Mouse (Mus musculus): ENCODE results near the gene Sugct. TPM values are rescaled to one million over a fixed set of nuclear protein-coding genes. Genes with fewer than 3 reads are reported as not detected.

The Sugct gene
- polyA plus RNA-seq, 1 experiment from 2014 or later, result 4.7 TPM

DNA sequence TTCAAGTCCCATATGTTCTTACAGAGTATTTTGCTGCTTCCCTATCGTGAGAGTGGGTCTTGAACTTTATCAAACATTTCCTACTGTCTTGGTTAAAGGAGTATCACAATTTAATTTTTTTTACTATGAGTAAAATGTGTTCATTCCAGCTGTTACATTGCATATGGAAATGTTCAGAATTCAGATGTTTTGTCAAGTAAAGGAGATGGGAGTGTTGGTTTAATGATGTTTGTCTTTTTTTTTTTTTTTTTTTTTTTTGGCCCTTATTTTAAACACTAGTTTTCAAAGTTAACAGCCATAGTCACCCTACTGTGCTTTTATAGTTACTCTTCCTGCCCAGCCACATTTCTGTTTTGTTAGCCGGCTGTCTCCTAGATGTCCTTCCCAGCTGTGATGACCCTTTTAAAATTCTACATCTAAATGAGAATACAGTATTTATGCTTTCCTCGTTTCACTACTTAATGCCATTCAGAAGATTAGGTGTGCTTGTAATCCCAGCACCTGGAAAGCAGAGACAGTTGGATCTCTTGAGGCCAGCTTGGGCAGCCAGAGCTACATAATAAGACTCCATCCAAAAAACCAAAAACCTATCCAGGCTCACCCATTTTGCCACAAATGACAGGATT is 4.8 kb upstream of the Sugct start:
- Histone ChIP-seq H3K4me1 (ENCODE audit: control insufficient read depth, insufficient read depth, low read length) (0 out of 2 replicates have a peak, but pooled peaks cover 3% of the 10 kb centered on the region), H3K4me2 (replicated peaks; ENCODE audit: low read depth, low read length) (no peak overlapping the region), H3K27ac (ENCODE audit: low read length) (no peak overlapping the region), H3K27me3 (ENCODE audit: control insufficient read depth, insufficient read depth, low read length) (no peaks in the 10 kb centered on the region), H3K36me3 (ENCODE audit: control insufficient read depth, insufficient read depth, low read length) (no peaks in the 10 kb centered on the region; the same call in none of the 2 replicates), H3K4me3 (ENCODE audit: low read depth, low read length) (no peak overlapping the region), H3K9ac (replicated peaks; ENCODE audit: low read depth, low read length) (no peak overlapping the region), H3K9me3 (ENCODE audit: control insufficient read depth, low read depth, low read length) (no peaks in the 10 kb centered on the region)
- ATAC-seq (ENCODE audit: insufficient number of reproducible peaks, insufficient read depth, low FRiP score, low read depth), result no peak
- 88% methylated on average over 3 of the region's 3 CpGs for WGBS

DNA sequence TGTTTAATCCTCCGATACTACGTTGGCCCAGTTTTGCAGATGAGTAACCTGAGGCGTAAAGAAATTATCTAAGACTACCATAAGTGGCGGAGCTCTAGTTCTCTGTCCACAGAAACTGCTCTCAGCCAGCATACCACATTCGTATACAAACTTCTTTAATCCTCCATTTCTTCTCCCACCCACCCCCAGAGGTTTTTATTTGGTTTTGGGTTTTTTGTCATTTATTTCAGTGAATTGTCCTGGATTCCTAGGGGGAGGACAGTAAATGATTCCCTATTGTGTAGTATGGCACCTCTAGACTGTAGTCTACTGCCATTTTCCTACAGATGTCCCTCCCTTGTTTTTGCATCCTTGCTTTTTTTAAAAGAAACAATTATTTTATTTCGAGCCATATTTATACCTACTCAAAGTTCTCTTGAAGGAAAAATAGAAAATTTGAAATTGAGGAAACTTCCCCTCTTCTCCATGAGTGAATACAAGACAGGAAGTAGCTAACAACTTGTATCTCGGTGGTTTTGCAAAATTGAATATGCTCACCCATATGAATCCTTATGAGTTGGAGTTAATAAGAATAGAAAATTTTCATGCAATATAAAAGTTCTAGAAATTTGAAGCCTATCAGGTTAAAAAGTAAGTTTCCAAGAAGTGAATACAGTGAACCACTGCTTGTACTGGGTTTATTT is 686 bp upstream of the Sugct start:
- ATAC-seq (ENCODE audit: insufficient number of reproducible peaks, insufficient read depth, low FRiP score, low read depth), result no peak
- WGBS, result 10% methylated on average over 7 of the region's 7 CpGs
- Histone ChIP-seq H3K4me2 (replicated peaks; ENCODE audit: low read depth, low read length) (peak overlapping the region; percentile 64), H3K27me3 (ENCODE audit: control insufficient read depth, insufficient read depth, low read length) (no peaks in the 10 kb centered on the region), H3K9me3 (ENCODE audit: control insufficient read depth, low read depth, low read length) (no peaks in the 10 kb centered on the region), H3K36me3 (ENCODE audit: control insufficient read depth, insufficient read depth, low read length) (no peaks in the 10 kb centered on the region; the same call in none of the 2 replicates), H3K27ac (ENCODE audit: low read length) (peak overlapping the region; percentile 94), H3K4me3 (ENCODE audit: low read depth, low read length) (peak overlapping the region; percentile 82), H3K9ac (replicated peaks; ENCODE audit: low read depth, low read length) (peak overlapping the region; percentile 87), H3K4me1 (ENCODE audit: control insufficient read depth, insufficient read depth, low read length) (0 out of 2 replicates have a peak, but pooled peaks cover 5% of the 10 kb centered on the region)

DNA sequence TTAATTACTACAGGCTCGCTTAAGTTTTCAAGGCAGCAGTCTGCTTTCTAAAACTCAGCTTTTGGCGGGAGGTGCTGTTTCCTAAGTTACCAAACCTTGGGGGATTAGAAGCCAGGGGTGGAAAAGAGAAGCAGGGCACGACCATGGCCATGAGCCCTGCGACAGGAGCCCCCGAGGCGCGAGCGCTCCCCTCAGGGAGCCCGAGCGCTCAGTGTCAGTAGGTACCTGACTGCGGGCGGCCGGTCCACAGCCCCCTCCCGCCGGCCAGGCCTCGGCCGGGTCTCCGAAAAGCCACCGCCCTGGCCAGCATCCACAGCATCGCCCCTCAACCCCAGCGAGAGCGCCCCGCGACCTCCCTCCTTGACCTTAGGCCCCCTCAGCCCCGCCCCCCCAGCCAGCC is 939 bp downstream of the Sugct start:
- Histone ChIP-seq H3K4me3 (ENCODE audit: low read depth, low read length) (peak overlapping the region; percentile 82), H3K9me3 (ENCODE audit: control insufficient read depth, low read depth, low read length) (no peaks in the 10 kb centered on the region), H3K4me1 (ENCODE audit: control insufficient read depth, insufficient read depth, low read length) (peaks cover 8% of the 10 kb centered on the region; the same call in 1 of the 2 replicates), H3K27ac (ENCODE audit: low read length) (peak overlapping the region; percentile 49; the same call in 1 of the 2 replicates), H3K27me3 (ENCODE audit: control insufficient read depth, insufficient read depth, low read length) (no peaks in the 10 kb centered on the region), H3K9ac (replicated peaks; ENCODE audit: low read depth, low read length) (peak overlapping the region; percentile 31; the same call in 1 of the 2 replicates), H3K4me2 (replicated peaks; ENCODE audit: low read depth, low read length) (peak overlapping the region; percentile 38), H3K36me3 (ENCODE audit: control insufficient read depth, insufficient read depth, low read length) (no peaks in the 10 kb centered on the region; the same call in none of the 2 replicates)
- 0% methylated on average over 22 of the region's 25 CpGs for WGBS
- peak; percentile 72 for ATAC-seq (ENCODE audit: insufficient number of reproducible peaks, insufficient read depth, low FRiP score, low read depth)

DNA sequence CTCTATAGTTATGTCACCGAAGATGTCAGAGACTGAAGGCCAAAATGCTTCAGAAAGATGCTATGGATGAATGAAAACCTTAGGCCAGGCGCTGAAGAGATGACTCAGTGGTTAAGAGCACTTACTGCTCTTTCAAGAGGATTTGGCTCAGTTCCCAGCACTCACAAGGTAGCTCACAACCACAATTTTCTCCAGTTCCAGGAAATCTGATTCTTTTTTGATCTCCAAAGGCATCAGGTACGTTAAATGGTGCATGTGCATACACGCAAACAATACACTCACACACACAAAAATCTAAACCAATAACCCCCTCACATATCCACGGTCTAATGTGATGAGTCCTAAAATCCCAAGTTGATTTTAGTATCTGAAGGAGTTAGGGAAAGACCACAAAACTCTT is 1.5 kb downstream of the Sugct start:
- peaks cover 8% of the 10 kb centered on the region; the same call in 1 of the 2 replicates for H3K4me1 ChIP-seq (ENCODE audit: control insufficient read depth, insufficient read depth, low read length)
- ATAC-seq (ENCODE audit: insufficient number of reproducible peaks, insufficient read depth, low FRiP score, low read depth), result no peak
- peak overlapping the region; percentile 38 for H3K4me2 ChIP-seq (replicated peaks; ENCODE audit: low read depth, low read length)
- no peaks in the 10 kb centered on the region for H3K27me3 ChIP-seq (ENCODE audit: control insufficient read depth, insufficient read depth, low read length)
- no peaks in the 10 kb centered on the region for H3K9me3 ChIP-seq (ENCODE audit: control insufficient read depth, low read depth, low read length)
- no peak overlapping the region for H3K27ac ChIP-seq (ENCODE audit: low read length)
- 63% methylated on average over 5 of the region's 5 CpGs for WGBS
- no peak overlapping the region for H3K9ac ChIP-seq (replicated peaks; ENCODE audit: low read depth, low read length)
- H3K36me3 ChIP-seq (ENCODE audit: control insufficient read depth, insufficient read depth, low read length), result no peaks in the 10 kb centered on the region; the same call in none of the 2 replicates
- H3K4me3 ChIP-seq (ENCODE audit: low read depth, low read length), result peak overlapping the region; percentile 82

DNA sequence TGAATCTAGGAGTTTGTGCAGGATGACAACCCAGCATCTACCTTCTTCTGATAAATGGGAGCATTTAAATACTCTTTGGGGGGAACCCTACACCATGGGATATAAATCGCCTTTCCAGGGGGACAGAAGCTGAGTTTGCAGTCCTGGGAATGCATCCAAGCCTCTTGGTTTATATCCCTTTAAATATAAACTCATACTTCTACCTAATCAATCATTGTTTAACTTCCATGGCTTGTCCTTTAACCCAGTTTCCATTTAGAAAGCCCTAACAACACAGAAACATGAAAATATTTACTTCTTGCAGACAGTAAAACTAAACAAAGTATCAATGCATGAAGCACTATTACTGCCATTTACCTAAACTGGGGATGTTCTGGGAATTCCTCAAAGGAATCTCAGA is 3.9 kb downstream of the Sugct start:
- no peaks in the 10 kb centered on the region for H3K36me3 ChIP-seq (ENCODE audit: control insufficient read depth, insufficient read depth, low read length)
- H3K27me3 ChIP-seq (ENCODE audit: control insufficient read depth, insufficient read depth, low read length), result no peaks in the 10 kb centered on the region
- no peak overlapping the region for H3K9ac ChIP-seq (replicated peaks; ENCODE audit: low read depth, low read length)
- H3K4me2 ChIP-seq (replicated peaks; ENCODE audit: low read depth, low read length), result no peak overlapping the region
- H3K4me3 ChIP-seq (ENCODE audit: low read depth, low read length), result no peak overlapping the region
- WGBS, result 30% methylated on average over 1 of the region's 1 CpGs
- no peaks in the 10 kb centered on the region for H3K9me3 ChIP-seq (ENCODE audit: control insufficient read depth, low read depth, low read length)
- H3K27ac ChIP-seq (ENCODE audit: low read length), result no peak overlapping the region
- ATAC-seq (ENCODE audit: insufficient number of reproducible peaks, insufficient read depth, low FRiP score, low read depth), result no peak
- peaks cover 6% of the 10 kb centered on the region; the same call in 1 of the 2 replicates for H3K4me1 ChIP-seq (ENCODE audit: control insufficient read depth, insufficient read depth, low read length)

DNA sequence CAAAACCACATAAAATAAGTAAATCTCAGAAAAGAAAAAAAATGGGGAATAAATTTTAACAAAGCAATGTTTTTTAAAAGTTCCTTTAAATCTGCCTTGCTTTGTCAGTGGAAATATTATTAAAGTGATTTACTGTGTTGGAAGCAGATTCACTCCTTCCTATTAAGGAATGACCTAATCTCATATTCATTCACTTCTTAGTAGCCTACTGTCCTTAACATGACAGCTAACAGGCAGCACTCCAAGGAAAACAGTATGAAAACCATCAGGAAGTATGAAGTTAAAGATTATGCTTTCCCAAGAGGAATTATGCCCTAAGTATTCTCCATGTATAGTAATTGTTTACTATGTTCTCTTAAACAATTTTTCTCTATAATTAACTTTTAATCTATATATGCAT is 4.7 kb downstream of the Sugct start:
- Histone ChIP-seq H3K4me3 (ENCODE audit: low read depth, low read length) (no peak overlapping the region), H3K27ac (ENCODE audit: low read length) (0 out of 2 replicates have a peak overlapping the region, but pooled peaks have one; percentile 44)
- no peak for ATAC-seq (ENCODE audit: insufficient number of reproducible peaks, insufficient read depth, low FRiP score, low read depth)

DNA sequence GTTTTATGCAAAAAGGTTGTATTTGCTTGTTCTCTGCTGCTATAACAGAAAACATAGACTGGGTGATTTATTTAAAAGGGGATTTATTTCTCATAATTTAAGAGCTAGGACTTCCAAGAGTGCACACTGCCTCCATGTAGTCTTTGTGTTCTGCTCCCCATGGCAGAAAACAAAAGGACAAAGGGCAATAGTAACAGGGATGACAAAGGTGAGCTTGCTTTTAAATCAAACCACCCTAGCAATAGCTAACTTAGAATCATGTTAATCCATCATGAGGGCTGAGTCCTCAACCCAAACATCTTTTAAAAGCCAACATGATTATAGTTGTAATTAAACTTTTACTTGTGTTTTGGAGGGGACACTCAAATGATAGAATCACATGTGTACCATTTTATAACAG is 5.9 kb downstream of the Sugct start:
- H3K27me3 ChIP-seq (ENCODE audit: control insufficient read depth, insufficient read depth, low read length), result no peaks in the 10 kb centered on the region
- H3K9ac ChIP-seq (replicated peaks; ENCODE audit: low read depth, low read length), result no peak overlapping the region
- no peak for ATAC-seq (ENCODE audit: insufficient number of reproducible peaks, insufficient read depth, low FRiP score, low read depth)
- H3K4me2 ChIP-seq (replicated peaks; ENCODE audit: low read depth, low read length), result no peak overlapping the region
- no peaks in the 10 kb centered on the region for H3K36me3 ChIP-seq (ENCODE audit: control insufficient read depth, insufficient read depth, low read length)
- no peak overlapping the region for H3K27ac ChIP-seq (ENCODE audit: low read length)
- H3K4me1 ChIP-seq (ENCODE audit: control insufficient read depth, insufficient read depth, low read length), result peaks cover 6% of the 10 kb centered on the region; the same call in 1 of the 2 replicates
- no peaks in the 10 kb centered on the region for H3K9me3 ChIP-seq (ENCODE audit: control insufficient read depth, low read depth, low read length)
- H3K4me3 ChIP-seq (ENCODE audit: low read depth, low read length), result no peak overlapping the region

More for the DNA sequence above, 4.7 kb downstream of the Sugct start:
- Histone ChIP-seq H3K4me1 (ENCODE audit: control insufficient read depth, insufficient read depth, low read length) (peaks cover 6% of the 10 kb centered on the region; the same call in 1 of the 2 replicates), H3K36me3 (ENCODE audit: control insufficient read depth, insufficient read depth, low read length) (no peaks in the 10 kb centered on the region), H3K4me2 (replicated peaks; ENCODE audit: low read depth, low read length) (no peak overlapping the region), H3K27me3 (ENCODE audit: control insufficient read depth, insufficient read depth, low read length) (no peaks in the 10 kb centered on the region), H3K9me3 (ENCODE audit: control insufficient read depth, low read depth, low read length) (no peaks in the 10 kb centered on the region), H3K9ac (replicated peaks; ENCODE audit: low read depth, low read length) (no peak overlapping the region)

DNA sequence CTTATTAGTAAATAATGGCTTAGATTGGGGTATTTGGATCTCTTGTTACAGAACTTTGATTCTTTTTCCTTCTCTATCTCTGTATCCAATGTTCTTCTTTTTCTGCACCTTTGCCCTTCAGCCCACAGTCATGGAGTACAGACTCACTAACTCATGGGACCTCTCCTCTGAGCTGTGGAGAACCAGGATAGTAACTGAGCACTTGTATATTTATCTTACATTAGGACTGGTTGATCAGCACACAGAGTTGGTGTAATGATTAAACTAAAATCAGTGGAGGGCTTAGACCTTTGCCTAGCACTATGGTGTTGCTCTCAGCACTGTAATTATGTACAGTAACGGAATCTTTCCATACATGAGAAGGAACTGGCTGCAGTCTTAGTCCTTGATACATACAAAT is 24.2 kb downstream of the Sugct start:
- no peak overlapping the region for H3K4me2 ChIP-seq (replicated peaks; ENCODE audit: low read depth, low read length)
- H3K36me3 ChIP-seq (ENCODE audit: control insufficient read depth, insufficient read depth, low read length), result no peaks in the 10 kb centered on the region
- ATAC-seq (ENCODE audit: insufficient number of reproducible peaks, insufficient read depth, low FRiP score, low read depth), result no peak
- no peaks in the 10 kb centered on the region for H3K9me3 ChIP-seq (ENCODE audit: control insufficient read depth, low read depth, low read length)
- H3K27me3 ChIP-seq (ENCODE audit: control insufficient read depth, insufficient read depth, low read length), result no peaks in the 10 kb centered on the region
- no peaks in the 10 kb centered on the region for H3K4me1 ChIP-seq (ENCODE audit: control insufficient read depth, insufficient read depth, low read length)
- H3K27ac ChIP-seq (ENCODE audit: low read length), result no peak overlapping the region
- H3K9ac ChIP-seq (replicated peaks; ENCODE audit: low read depth, low read length), result no peak overlapping the region
- 81% methylated on average over 1 of the region's 1 CpGs for WGBS
- H3K4me3 ChIP-seq (ENCODE audit: low read depth, low read length), result no peak overlapping the region
